14 mouse cellular contexts compared by ENCODE assay signal in the genomic region with DNA sequence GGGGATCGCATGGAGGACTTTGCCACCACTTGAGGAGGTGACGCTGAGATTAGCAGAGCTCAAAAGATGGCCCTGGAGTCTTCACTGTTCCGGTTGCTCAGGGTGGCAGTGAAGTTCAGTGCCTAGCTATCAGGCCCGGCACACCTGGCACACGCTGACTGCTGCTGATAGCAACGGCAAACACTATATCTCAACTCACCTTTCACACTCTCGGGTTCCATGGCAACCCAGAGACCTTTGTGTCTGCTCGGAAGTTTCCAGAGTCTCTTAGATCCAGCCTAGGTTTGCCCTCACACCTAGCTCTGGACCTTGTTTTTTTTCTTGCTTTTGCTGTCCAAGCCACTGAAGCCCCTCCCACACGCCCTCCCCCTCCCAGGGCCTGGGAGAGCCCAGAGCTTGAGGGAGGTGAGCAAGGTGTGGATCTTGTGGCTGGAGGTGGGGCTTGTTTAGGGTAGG. TPM values are rescaled to one million over a fixed set of nuclear protein-coding genes. Genes with fewer than 3 reads are reported as not detected.
DNase-seq lines count a peak whose midpoint lies in the region; ATAC-seq and TF ChIP-seq lines count a peak whose summit lies in the region.
"Had no signal": no experiment of that assay in that cellular context is flagged by ENCODE, and none has a peak within 500 bp of the region (broad histone marks: within the 10 kb centered on the region; RNA-seq: fewer than 3 reads in every experiment).

No protein-coding gene starts in this region.

- no peak overlapping the region for H3K27ac ChIP-seq in MEL (ENCODE audit: control insufficient read depth, low read depth, low read length)
- H3K27ac ChIP-seq in intestine, embryonic 16.5 days (ENCODE audit: low read length) = peak overlapping the region; percentile 73
- H3K27ac ChIP-seq: heart, embryonic 15.5 days; midbrain, embryonic 12.5 days; neural tube, embryonic 12.5 days had no signal

- WGBS in intestine, embryonic 16.5 days = 29% methylated on average over 9 of the region's 9 CpGs

- H3K27me3 ChIP-seq in MEL (ENCODE audit: control insufficient read depth in 1 of 2, insufficient read depth in 2 of 2, low read length in 2 of 2) = no peaks in the 10 kb centered on the region
- no peaks in the 10 kb centered on the region for H3K27me3 ChIP-seq in intestine, embryonic 16.5 days (replicated peaks; ENCODE audit: control insufficient read depth, insufficient read depth, low read length)
- H3K27me3 ChIP-seq: heart, embryonic 15.5 days had no signal

- no peak for TF ChIP-seq RAD21 in MEL (IDR thresholded peaks at IDR 0.05; ENCODE audit: low read depth, low read length)

- no peaks in the 10 kb centered on the region for H3K9me3 ChIP-seq in MEL (replicated peaks; ENCODE audit: insufficient read depth, low read length)
- no peaks in the 10 kb centered on the region for H3K9me3 ChIP-seq in intestine, embryonic 16.5 days (ENCODE audit: control insufficient read depth, low read length)
- H3K9me3 ChIP-seq: heart, embryonic 15.5 days; midbrain, embryonic 12.5 days; neural tube, embryonic 12.5 days had no signal

- ATAC-seq in cerebellum, adult (ENCODE audit: insufficient number of reproducible peaks, low FRiP score, low TSS enrichment) = no peak
- ATAC-seq in intestine, embryonic 16.5 days = peak; percentile 80
- peak; percentile 58 for ATAC-seq in megakaryocyte-erythroid progenitor cell, adult 5-6 weeks (replicated peaks; ENCODE audit: low FRiP score, low TSS enrichment, poor library complexity, severe bottlenecking)

- 0 out of 2 replicates have a peak overlapping the region, but pooled peaks have one; percentile 24 for H3K9ac ChIP-seq in MEL (ENCODE audit: control insufficient read depth, low read depth, low read length, poor library complexity, severe bottlenecking)
- peak overlapping the region; percentile 32 for H3K9ac ChIP-seq in intestine, embryonic 16.5 days (ENCODE audit: low read depth, low read length)
- H3K9ac ChIP-seq: heart, embryonic 15.5 days; midbrain, embryonic 12.5 days; neural tube, embryonic 12.5 days had no signal

- TF ChIP-seq CTCF in MEL (IDR thresholded peaks at IDR 0.05 in 2 of 3, conservative IDR thresholded peaks at IDR 0.05 in 1 of 3; ENCODE audit: control insufficient read depth in 1 of 3, insufficient read depth in 1 of 3, low read depth in 2 of 3, low read length in 3 of 3, poor library complexity in 1 of 3, severe bottlenecking in 1 of 3) = no peak

- peaks cover 6 to 13% of the 10 kb centered on the region in 2 experiments for H3K4me1 ChIP-seq in MEL (ENCODE audit: control insufficient read depth in 1 of 2, insufficient read depth in 2 of 2, low read length in 2 of 2)
- peaks cover 13% of the 10 kb centered on the region for H3K4me1 ChIP-seq in intestine, embryonic 16.5 days (ENCODE audit: control insufficient read depth, insufficient read depth, low read length)

- H3K4me3 ChIP-seq in MEL (ENCODE audit: control insufficient read depth in 1 of 2, insufficient read depth in 1 of 2, low read depth in 2 of 2, low read length in 2 of 2) = no peak overlapping the region; a peak in 1 of 4 replicates
- no peak overlapping the region for H3K4me3 ChIP-seq in intestine, embryonic 16.5 days (ENCODE audit: low read length)
- H3K4me3 ChIP-seq: heart, embryonic 15.5 days; midbrain, embryonic 12.5 days; neural tube, embryonic 12.5 days had no signal

- peaks cover 0 to 3% of the 10 kb centered on the region in 2 experiments; a peak in 2 of 4 replicates for H3K36me3 ChIP-seq in MEL (ENCODE audit: control insufficient read depth in 1 of 2, insufficient read depth in 2 of 2, low read length in 2 of 2)
- no peaks in the 10 kb centered on the region for H3K36me3 ChIP-seq in intestine, embryonic 16.5 days (ENCODE audit: control insufficient read depth, insufficient read depth, low read length)
- H3K36me3 ChIP-seq: heart, embryonic 15.5 days; midbrain, embryonic 12.5 days; neural tube, embryonic 12.5 days had no signal

- H3K4me2 ChIP-seq in intestine, embryonic 16.5 days (ENCODE audit: low read depth, low read length) = 0 out of 2 replicates have a peak overlapping the region, but pooled peaks have one; percentile 21
- H3K4me2 ChIP-seq: heart, embryonic 15.5 days; midbrain, embryonic 12.5 days; neural tube, embryonic 12.5 days had no signal

- peak; percentile 57 for DNase-seq in cerebellum, adult 9-11 months
- peak; percentile 63 for DNase-seq in MEL (ENCODE audit: low read depth, low spot score)
- DNase-seq in layer of hippocampus, adult 9-11 months = no peak
- no peak for DNase-seq in adrenal gland, postnatal 25 days
- no peak for DNase-seq in embryo, embryonic 9.5 days (ENCODE audit: extremely low spot score)
- DNase-seq: adrenal gland, postnatal 10 days; cerebellum, postnatal 14 days; left cerebral cortex, postnatal 4 days had no signal

- peak; percentile 59 to 91 for TF ChIP-seq EP300 in MEL (IDR thresholded peaks at IDR 0.05; ENCODE audit: low read depth in 1 of 2, low read length in 2 of 2)

- no peaks in the 10 kb centered on the region; the same call in 1 of the 2 replicates for H3K79me2 ChIP-seq in MEL (ENCODE audit: control insufficient read depth, insufficient read depth, low read length, poor library complexity)

- TF ChIP-seq POLR2A in MEL (IDR thresholded peaks at IDR 0.05; ENCODE audit: control insufficient read depth in 1 of 2, insufficient read depth in 1 of 2, low read depth in 1 of 2, low read length in 2 of 2, poor library complexity in 1 of 2) = no peak

TF ChIP-seq in MEL, 35 proteins besides CTCF, POLR2A, EP300 and RAD21 (continues in another document):
- TF ChIP-seq UBTF (IDR thresholded peaks at IDR 0.05; ENCODE audit: borderline replicate concordance, insufficient read depth, low read depth, low read length) = no peak
- TF ChIP-seq MAFK (IDR thresholded peaks at IDR 0.05; ENCODE audit: borderline replicate concordance, low read depth, low read length) = no peak
- TF ChIP-seq MYB (IDR thresholded peaks at IDR 0.05; ENCODE audit: low read depth, low read length) = peak; percentile 44
- no peak for TF ChIP-seq E2F4 (IDR thresholded peaks at IDR 0.05; ENCODE audit: borderline replicate concordance, low read depth, low read length)
- no peak for TF ChIP-seq POLR2AphosphoS5 (IDR thresholded peaks at IDR 0.05; ENCODE audit: borderline replicate concordance, low read depth, low read length)
- TF ChIP-seq ZNF384 (IDR thresholded peaks at IDR 0.05; ENCODE audit: low read depth, low read length) = no peak
- TF ChIP-seq MAZ (IDR thresholded peaks at IDR 0.05; ENCODE audit: low read depth, low read length) = no peak
- TF ChIP-seq CHD2 (IDR thresholded peaks at IDR 0.05; ENCODE audit: low read length) = no peak
- no peak for TF ChIP-seq MYC (IDR thresholded peaks at IDR 0.05; ENCODE audit: low read depth, low read length)
- no peak for TF ChIP-seq ZKSCAN1 (IDR thresholded peaks at IDR 0.05; ENCODE audit: low read depth, low read length)
- no peak for TF ChIP-seq MAX (IDR thresholded peaks at IDR 0.05; ENCODE audit: low read length)
- TF ChIP-seq NRF1 (IDR thresholded peaks at IDR 0.05; ENCODE audit: insufficient read depth, low read depth, low read length, poor library complexity, severe bottlenecking) = no peak
- TF ChIP-seq CHD1 (IDR thresholded peaks at IDR 0.05; ENCODE audit: low read depth, low read length) = no peak
- TF ChIP-seq HCFC1 (IDR thresholded peaks at IDR 0.05; ENCODE audit: low read depth, low read length) = no peak
- no peak for TF ChIP-seq POLR2AphosphoS2 (IDR thresholded peaks at IDR 0.05; ENCODE audit: low read length)
- TF ChIP-seq BHLHE40 (IDR thresholded peaks at IDR 0.05; ENCODE audit: borderline replicate concordance, low read depth, low read length) = no peak; the same call in 1 of the 2 replicates
- TF ChIP-seq KAT2A (conservative IDR thresholded peaks at IDR 0.05; ENCODE audit: low read depth, low read length) = no peak
- no peak for TF ChIP-seq ZMIZ1 (IDR thresholded peaks at IDR 0.05; ENCODE audit: low read depth, low read length)

RNA-seq across cellular contexts. Expression of a gene that starts 3.6 kb away (rescaled TPM):
- 2.1 and 2.4 TPM in 2 replicates for total RNA-seq in MEL (2012; rRNA removed)
- polyA plus RNA-seq in MEL (2012; ENCODE audit: insufficient read depth in 1 of 2, insufficient read length in 2 of 2, low read depth in 1 of 2, low replicate concordance in 2 of 2, missing spikeins in 1 of 2) = 1 to 10 TPM in 1 of 2 experiments, not detected in 1; 8.1 TPM
- polyA plus RNA-seq in intestine, embryonic 16.5 days (2015; fragmentation: Nextera tagmentation; extraction: Ambion mirVana) = 2.5 and 3.2 TPM in 2 replicates
- 5.2 and 9.3 TPM in 2 replicates for total RNA-seq in megakaryocyte-erythroid progenitor cell, adult 5-6 weeks (2014; fragmentation: Nextera tagmentation)
- total RNA-seq in megakaryocyte-erythroid progenitor cell, adult 5-6 weeks (2017) = 0.95 and 3.5 TPM in 2 replicates
- total RNA-seq in adrenal gland, postnatal 25 days (2021) = 10.8 and 11.8 TPM in 2 replicates

RNA-seq across cellular contexts. Expression of a gene that starts 20.1 kb away (rescaled TPM):
- 37.9 and 39.8 TPM in 2 replicates for total RNA-seq in MEL (2012; rRNA removed)
- 10 to 100 TPM in 1 of 2 experiments, not detected in 1; 51.2 TPM for polyA plus RNA-seq in MEL (2012; ENCODE audit: insufficient read depth in 1 of 2, insufficient read length in 2 of 2, low read depth in 1 of 2, low replicate concordance in 2 of 2, missing spikeins in 1 of 2)
- 30.5 and 33.6 TPM in 2 replicates for polyA plus RNA-seq in intestine, embryonic 16.5 days (2015; fragmentation: Nextera tagmentation; extraction: Ambion mirVana)
- 16.1 and 16.8 TPM in 2 replicates for total RNA-seq in megakaryocyte-erythroid progenitor cell, adult 5-6 weeks (2014; fragmentation: Nextera tagmentation)
- 8.0 and 11.9 TPM in 2 replicates for total RNA-seq in megakaryocyte-erythroid progenitor cell, adult 5-6 weeks (2017)
- total RNA-seq in adrenal gland, postnatal 25 days (2021) = 44.7 and 55.0 TPM in 2 replicates

RNA-seq across cellular contexts. Expression of a gene that starts 23.9 kb away (rescaled TPM):
- 57.8 and 60.4 TPM in 2 replicates for total RNA-seq in MEL (2012; rRNA removed)
- 100 to 1,000 TPM in 1 of 2 experiments, not detected in 1; 128 TPM for polyA plus RNA-seq in MEL (2012; ENCODE audit: insufficient read depth in 1 of 2, insufficient read length in 2 of 2, low read depth in 1 of 2, low replicate concordance in 2 of 2, missing spikeins in 1 of 2)
- polyA plus RNA-seq in intestine, embryonic 16.5 days (2015; fragmentation: Nextera tagmentation; extraction: Ambion mirVana) = 78.1 and 84.8 TPM in 2 replicates
- total RNA-seq in megakaryocyte-erythroid progenitor cell, adult 5-6 weeks (2014; fragmentation: Nextera tagmentation) = 88.4 and 129 TPM in 2 replicates
- 120 and 128 TPM in 2 replicates for total RNA-seq in megakaryocyte-erythroid progenitor cell, adult 5-6 weeks (2017)
- total RNA-seq in adrenal gland, postnatal 25 days (2021) = 56.9 and 86.5 TPM in 2 replicates

RNA-seq across cellular contexts. Expression of a gene that starts 59.9 kb away (rescaled TPM):
- 27.4 and 28.6 TPM in 2 replicates for total RNA-seq in MEL (2012; rRNA removed)
- 10 to 100 TPM in 1 of 2 experiments, not detected in 1; 66.0 TPM for polyA plus RNA-seq in MEL (2012; ENCODE audit: insufficient read depth in 1 of 2, insufficient read length in 2 of 2, low read depth in 1 of 2, low replicate concordance in 2 of 2, missing spikeins in 1 of 2)
- 25.7 and 27.1 TPM in 2 replicates for polyA plus RNA-seq in intestine, embryonic 16.5 days (2015; fragmentation: Nextera tagmentation; extraction: Ambion mirVana)
- total RNA-seq in megakaryocyte-erythroid progenitor cell, adult 5-6 weeks (2014; fragmentation: Nextera tagmentation) = 20.8 and 34.3 TPM in 2 replicates
- total RNA-seq in megakaryocyte-erythroid progenitor cell, adult 5-6 weeks (2017) = 12.8 and 15.5 TPM in 2 replicates
- total RNA-seq in adrenal gland, postnatal 25 days (2021) = 75.2 and 101 TPM in 2 replicates

Comparison
In these comparisons a context has a peak if more than half of its experiments do, and no peak if none do; other contexts are left out.
1. DNase-seq: peak in cerebellum, adult 9-11 months (single experiment) and MEL (single experiment); none in layer of hippocampus, adult 9-11 months (single experiment), adrenal gland, postnatal 25 days (single experiment) and embryo, embryonic 9.5 days (single experiment).